Mouse (Mus musculus): ENCODE results near the gene Bcl2l11. TPM values are rescaled to one million over a fixed set of nuclear protein-coding genes. Genes with fewer than 3 reads are reported as not detected.

Bcl2l11 gene
- polyA plus RNA-seq, 1 experiment = 4.6 TPM

GRCm38 (mm10) chr2:128166623-128167423 lies 41.0 kb downstream of the Bcl2l11 start:
- TF ChIP-seq POLR2A (IDR thresholded peaks at IDR 0.05; ENCODE audit: extremely low read depth, insufficient read depth, low read length) (no peak), CTCF (IDR thresholded peaks at IDR 0.05; ENCODE audit: extremely low read depth, insufficient read depth, low read length) (no peak)
- Histone ChIP-seq H3K4me3 (ENCODE audit: insufficient read depth, low read length) (no peak overlapping the region), H3K27ac (ENCODE audit: insufficient read depth, low read length) (no peak overlapping the region), H3K4me1 (ENCODE audit: control insufficient read depth, insufficient read depth, low read length) (0 out of 2 replicates have a peak, but pooled peaks cover 1% of the 10 kb centered on the region)

GRCm38 (mm10) chr2:128167930-128168329 lies 42.1 kb downstream of the Bcl2l11 start:
- no peak for TF ChIP-seq POLR2A (IDR thresholded peaks at IDR 0.05; ENCODE audit: extremely low read depth, insufficient read depth, low read length)
- TF ChIP-seq CTCF (IDR thresholded peaks at IDR 0.05; ENCODE audit: extremely low read depth, insufficient read depth, low read length) = no peak
- Histone ChIP-seq H3K4me1 (ENCODE audit: control insufficient read depth, insufficient read depth, low read length) (0 out of 2 replicates have a peak, but pooled peaks cover 1% of the 10 kb centered on the region), H3K27ac (ENCODE audit: insufficient read depth, low read length) (no peak overlapping the region), H3K4me3 (ENCODE audit: insufficient read depth, low read length) (no peak overlapping the region)

- TF ChIP-seq POLR2A (IDR thresholded peaks at IDR 0.05; ENCODE audit: extremely low read depth, insufficient read depth, low read length) (no peak), CTCF (IDR thresholded peaks at IDR 0.05; ENCODE audit: extremely low read depth, insufficient read depth, low read length) (no peak)
- 0 out of 2 replicates have a peak, but pooled peaks cover 1% of the 10 kb centered on the region for H3K4me1 ChIP-seq (ENCODE audit: control insufficient read depth, insufficient read depth, low read length)
- no peak overlapping the region for H3K27ac ChIP-seq (ENCODE audit: insufficient read depth, low read length)
- H3K4me3 ChIP-seq (ENCODE audit: insufficient read depth, low read length) = no peak overlapping the region
These were observed 43.6 kb downstream of the Bcl2l11 start for GRCm38 (mm10) chr2:128169486-128169885.

- H3K4me1 ChIP-seq (ENCODE audit: control insufficient read depth, insufficient read depth, low read length) = 0 out of 2 replicates have a peak, but pooled peaks cover 1% of the 10 kb centered on the region
- TF ChIP-seq CTCF (IDR thresholded peaks at IDR 0.05; ENCODE audit: extremely low read depth, insufficient read depth, low read length) (no peak), POLR2A (IDR thresholded peaks at IDR 0.05; ENCODE audit: extremely low read depth, insufficient read depth, low read length) (no peak)
- H3K27ac ChIP-seq (ENCODE audit: insufficient read depth, low read length) = no peak overlapping the region
- no peak overlapping the region for H3K4me3 ChIP-seq (ENCODE audit: insufficient read depth, low read length)
These were observed 44.1 kb downstream of the Bcl2l11 start for GRCm38 (mm10) chr2:128169972-128170371.

- 0 out of 2 replicates have a peak, but pooled peaks cover 1% of the 10 kb centered on the region for H3K4me1 ChIP-seq (ENCODE audit: control insufficient read depth, insufficient read depth, low read length)
- H3K27ac ChIP-seq (ENCODE audit: insufficient read depth, low read length) = no peak overlapping the region
- TF ChIP-seq CTCF (IDR thresholded peaks at IDR 0.05; ENCODE audit: extremely low read depth, insufficient read depth, low read length) (no peak), POLR2A (IDR thresholded peaks at IDR 0.05; ENCODE audit: extremely low read depth, insufficient read depth, low read length) (no peak)
- H3K4me3 ChIP-seq (ENCODE audit: insufficient read depth, low read length) = no peak overlapping the region
These were observed 44.8 kb downstream of the Bcl2l11 start for GRCm38 (mm10) chr2:128170614-128171013.

GRCm38 (mm10) chr2:128172266-128172665 lies 46.4 kb downstream of the Bcl2l11 start:
- no peak overlapping the region for H3K4me3 ChIP-seq (ENCODE audit: insufficient read depth, low read length)
- H3K27ac ChIP-seq (ENCODE audit: insufficient read depth, low read length) = no peak overlapping the region
- H3K4me1 ChIP-seq (ENCODE audit: control insufficient read depth, insufficient read depth, low read length) = no peaks in the 10 kb centered on the region
- TF ChIP-seq CTCF (IDR thresholded peaks at IDR 0.05; ENCODE audit: extremely low read depth, insufficient read depth, low read length) (no peak), POLR2A (IDR thresholded peaks at IDR 0.05; ENCODE audit: extremely low read depth, insufficient read depth, low read length) (no peak)

- Histone ChIP-seq H3K27ac (ENCODE audit: insufficient read depth, low read length) (no peak overlapping the region), H3K4me3 (ENCODE audit: insufficient read depth, low read length) (no peak overlapping the region), H3K4me1 (ENCODE audit: control insufficient read depth, insufficient read depth, low read length) (no peaks in the 10 kb centered on the region)
- no peak for TF ChIP-seq CTCF (IDR thresholded peaks at IDR 0.05; ENCODE audit: extremely low read depth, insufficient read depth, low read length)
- no peak for TF ChIP-seq POLR2A (IDR thresholded peaks at IDR 0.05; ENCODE audit: extremely low read depth, insufficient read depth, low read length)
These were observed 48.3 kb downstream of the Bcl2l11 start for GRCm38 (mm10) chr2:128174176-128174575.

GRCm38 (mm10) chr2:128174604-128175342 lies 48.9 kb downstream of the Bcl2l11 start:
- TF ChIP-seq POLR2A (IDR thresholded peaks at IDR 0.05; ENCODE audit: extremely low read depth, insufficient read depth, low read length) (no peak), CTCF (IDR thresholded peaks at IDR 0.05; ENCODE audit: extremely low read depth, insufficient read depth, low read length) (no peak)
- Histone ChIP-seq H3K27ac (ENCODE audit: insufficient read depth, low read length) (no peak overlapping the region), H3K4me1 (ENCODE audit: control insufficient read depth, insufficient read depth, low read length) (no peaks in the 10 kb centered on the region), H3K4me3 (ENCODE audit: insufficient read depth, low read length) (no peak overlapping the region)

- H3K27ac ChIP-seq (ENCODE audit: insufficient read depth, low read length) = no peak overlapping the region
- TF ChIP-seq CTCF (IDR thresholded peaks at IDR 0.05; ENCODE audit: extremely low read depth, insufficient read depth, low read length) (no peak), POLR2A (IDR thresholded peaks at IDR 0.05; ENCODE audit: extremely low read depth, insufficient read depth, low read length) (no peak)
These were observed 49.8 kb downstream of the Bcl2l11 start for GRCm38 (mm10) chr2:128175625-128176024.

More at GRCm38 (mm10) chr2:128175625-128176024, 49.8 kb downstream of the Bcl2l11 start:
- Histone ChIP-seq H3K4me1 (ENCODE audit: control insufficient read depth, insufficient read depth, low read length) (no peaks in the 10 kb centered on the region), H3K4me3 (ENCODE audit: insufficient read depth, low read length) (no peak overlapping the region)

Measured in cortical plate, adult 2 months (tissue).